Mouse (Mus musculus): Measurements from ENCODE around the gene Rufy3. TPM values are rescaled to one million over a fixed set of nuclear protein-coding genes. Genes with fewer than 3 reads are reported as not detected.

The Rufy3 gene
- 71.3 TPM for polyA plus RNA-seq (2014; fragmentation: Illumina TruSeq; extraction: RNeasy Lipid Tissue Mini Kit (QIAGEN cat#74804); ENCODE audit: low replicate concordance)

GRCm38 (mm10) chr5:88564501-88565147 is at the start of gene Rufy3:
Gene Rufy3 (plus strand): TSS chr5:88565040.

GRCm38 (mm10) chr5:88527657-88528056 is 37.2 kb upstream of the Rufy3 start, which contains the start of gene Jchain:
Gene Jchain (minus strand): TSS chr5:88527891.

GRCm38 (mm10) chr5:88554086-88554886 is 10.6 kb upstream of the Rufy3 start, which contains the start of gene Utp3:
Gene Utp3 (plus strand): TSS chr5:88554462.

GRCm38 (mm10) chr5:88675443-88676387 is 110.9 kb downstream of the Rufy3 start, which contains the start of gene Grsf1:
Gene Grsf1 (minus strand): TSS chr5:88676171.

Other genes with a start within 250 kb of the Rufy3 start
- not detected for gene Prol1, start 247.7 kb upstream of the Rufy3 start, polyA plus RNA-seq (2014; fragmentation: Illumina TruSeq; extraction: RNeasy Lipid Tissue Mini Kit (QIAGEN cat#74804); ENCODE audit: low replicate concordance)
- not detected for gene Amtn, start 188.9 kb upstream of the Rufy3 start, polyA plus RNA-seq (2014; fragmentation: Illumina TruSeq; extraction: RNeasy Lipid Tissue Mini Kit (QIAGEN cat#74804); ENCODE audit: low replicate concordance)
- not detected for gene Ambn, start 109.0 kb upstream of the Rufy3 start, polyA plus RNA-seq (2014; fragmentation: Illumina TruSeq; extraction: RNeasy Lipid Tissue Mini Kit (QIAGEN cat#74804); ENCODE audit: low replicate concordance)
- 0.07 TPM for gene Enam, start 77.1 kb upstream of the Rufy3 start, polyA plus RNA-seq (2014; fragmentation: Illumina TruSeq; extraction: RNeasy Lipid Tissue Mini Kit (QIAGEN cat#74804); ENCODE audit: low replicate concordance)
- gene Jchain, start 37.1 kb upstream of the Rufy3 start, polyA plus RNA-seq (2014; fragmentation: Illumina TruSeq; extraction: RNeasy Lipid Tissue Mini Kit (QIAGEN cat#74804); ENCODE audit: low replicate concordance), result 1,623 TPM
- 48.4 TPM for gene Utp3, start 10.6 kb upstream of the Rufy3 start, polyA plus RNA-seq (2014; fragmentation: Illumina TruSeq; extraction: RNeasy Lipid Tissue Mini Kit (QIAGEN cat#74804); ENCODE audit: low replicate concordance)
- gene Grsf1, start 111.1 kb downstream of the Rufy3 start, polyA plus RNA-seq (2014; fragmentation: Illumina TruSeq; extraction: RNeasy Lipid Tissue Mini Kit (QIAGEN cat#74804); ENCODE audit: low replicate concordance), result 176 TPM
- gene Mob1b, start 155.8 kb downstream of the Rufy3 start, polyA plus RNA-seq (2014; fragmentation: Illumina TruSeq; extraction: RNeasy Lipid Tissue Mini Kit (QIAGEN cat#74804); ENCODE audit: low replicate concordance), result 105 TPM
- 25.4 TPM for gene Dck, start 200.0 kb downstream of the Rufy3 start, polyA plus RNA-seq (2014; fragmentation: Illumina TruSeq; extraction: RNeasy Lipid Tissue Mini Kit (QIAGEN cat#74804); ENCODE audit: low replicate concordance)